In the genomic region with DNA sequence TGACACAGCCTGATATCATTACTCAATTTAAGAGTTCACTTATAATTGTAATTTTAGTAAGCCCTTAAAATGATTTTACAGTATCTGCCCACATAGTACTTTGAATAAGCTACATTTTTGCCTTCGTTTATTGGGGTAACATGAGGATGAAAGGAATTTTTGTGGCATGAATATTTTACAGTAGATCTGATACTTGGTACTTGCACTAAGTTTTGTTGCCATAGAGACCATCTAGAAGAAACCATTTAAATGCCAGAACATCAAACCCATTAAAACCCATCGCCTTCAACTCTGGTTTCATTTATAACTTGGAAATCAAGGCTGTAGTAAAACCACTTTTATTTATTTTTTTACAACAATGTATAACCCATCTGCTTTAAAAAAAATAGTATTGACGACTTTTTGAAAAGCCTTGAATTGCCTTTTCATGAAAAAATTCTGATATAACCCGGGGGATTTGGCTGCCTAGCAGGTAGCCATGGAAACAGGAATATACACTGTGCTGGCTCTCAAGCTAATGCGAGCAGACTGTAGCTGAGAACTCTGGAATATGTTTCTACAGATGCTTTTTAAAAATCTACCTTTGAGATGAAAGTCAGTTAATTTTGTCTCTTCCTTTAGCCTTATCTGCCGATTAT, we compare ENCODE assay signal across 11 mouse cellular contexts.
A peak's percentile ranks its signal among the peaks of the same experiment; 100 is the strongest.
DNase-seq lines count a peak whose midpoint lies in the region; ATAC-seq and TF ChIP-seq lines count a peak whose summit lies in the region.
"Had no signal": no experiment of that assay in that cellular context is flagged by ENCODE, and none has a peak within 500 bp of the region (broad histone marks: within the 10 kb centered on the region; RNA-seq: fewer than 3 reads in every experiment).

No protein-coding gene starts in this region.

- no peaks in the 10 kb centered on the region for H3K36me3 ChIP-seq in hindbrain, embryonic 15.5 days
- H3K36me3 ChIP-seq in midbrain, embryonic 12.5 days = no peaks in the 10 kb centered on the region
- H3K36me3 ChIP-seq: liver, embryonic 15.5 days had no signal

- H3K9ac ChIP-seq in hindbrain, embryonic 15.5 days = no peak overlapping the region
- H3K9ac ChIP-seq in midbrain, embryonic 12.5 days (replicated peaks) = no peak overlapping the region
- H3K9ac ChIP-seq: liver, embryonic 15.5 days had no signal

- peak; percentile 34 for DNase-seq in heart, adult 11 months
- DNase-seq in heart, postnatal 36 days = no peak
- DNase-seq in brain, adult 2 months (ENCODE audit: low read depth, low spot score) = peak; percentile 79
- no peak for DNase-seq in cerebellum, adult 2 months
- DNase-seq in urinary bladder, postnatal 25 days (ENCODE audit: low spot score) = no peak
- no peak for DNase-seq in cerebellum, adult 8-10 months
- DNase-seq: adrenal gland, postnatal 14 days; kidney, postnatal 25 days had no signal

- peaks cover 5% of the 10 kb centered on the region for H3K4me1 ChIP-seq in hindbrain, embryonic 15.5 days (replicated peaks)
- no peaks in the 10 kb centered on the region for H3K4me1 ChIP-seq in midbrain, embryonic 12.5 days
- no peaks in the 10 kb centered on the region for H3K4me1 ChIP-seq in cerebellum, adult 2 months (ENCODE audit: control insufficient read depth, insufficient read depth, low read length)
- H3K4me1 ChIP-seq: liver, embryonic 15.5 days had no signal

- peak overlapping the region; percentile 15; the same call in 1 of the 2 replicates for H3K4me2 ChIP-seq in hindbrain, embryonic 15.5 days
- no peak overlapping the region for H3K4me2 ChIP-seq in midbrain, embryonic 12.5 days (replicated peaks)
- H3K4me2 ChIP-seq: liver, embryonic 15.5 days had no signal

- ATAC-seq in hindbrain, embryonic 15.5 days (ENCODE audit: low FRiP score, low read depth) = peak; percentile 89
- ATAC-seq in midbrain, embryonic 12.5 days (ENCODE audit: low FRiP score, low read depth) = peak; percentile 71; the same call in 1 of the 2 replicates

- intact Hi-C loops in heart, postnatal 36 days (cut with DNase I) = no loop called here

- WGBS in hindbrain, embryonic 15.5 days = 38% methylated on average over 6 of the region's 6 CpGs
- WGBS in midbrain, embryonic 12.5 days = 59% methylated on average over 6 of the region's 6 CpGs
- 47% methylated on average over 6 of the region's 6 CpGs for WGBS in cerebellum, adult 2 months

- no peak for TF ChIP-seq POLR2A in cerebellum, adult 2 months (IDR thresholded peaks at IDR 0.05; ENCODE audit: borderline replicate concordance, insufficient read depth, low read length)

- no peaks in the 10 kb centered on the region for H3K9me3 ChIP-seq in hindbrain, embryonic 15.5 days
- H3K9me3 ChIP-seq in midbrain, embryonic 12.5 days = no peaks in the 10 kb centered on the region
- H3K9me3 ChIP-seq: liver, embryonic 15.5 days had no signal

- H3K27ac ChIP-seq in hindbrain, embryonic 15.5 days (replicated peaks) = no peak overlapping the region; the same call in 1 of the 2 replicates
- no peak overlapping the region for H3K27ac ChIP-seq in midbrain, embryonic 12.5 days (replicated peaks)
- H3K27ac ChIP-seq in cerebellum, adult 2 months (ENCODE audit: insufficient read depth, low read length) = no peak overlapping the region
- H3K27ac ChIP-seq: liver, embryonic 15.5 days had no signal

- no peak for TF ChIP-seq CTCF in cerebellum, adult 2 months (IDR thresholded peaks at IDR 0.05; ENCODE audit: borderline replicate concordance, insufficient read depth, low read depth, low read length)

- H3K27me3 ChIP-seq in hindbrain, embryonic 15.5 days = no peaks in the 10 kb centered on the region
- H3K27me3 ChIP-seq in midbrain, embryonic 12.5 days = no peaks in the 10 kb centered on the region
- no peaks in the 10 kb centered on the region for H3K27me3 ChIP-seq in cerebellum, adult 2 months (ENCODE audit: control insufficient read depth, insufficient read depth, low read length)
- H3K27me3 ChIP-seq: liver, embryonic 15.5 days had no signal

- no peak overlapping the region for H3K4me3 ChIP-seq in hindbrain, embryonic 15.5 days
- no peak overlapping the region for H3K4me3 ChIP-seq in midbrain, embryonic 12.5 days
- no peak overlapping the region for H3K4me3 ChIP-seq in cerebellum, adult 2 months (replicated peaks; ENCODE audit: insufficient read depth, low read depth, low read length)
- H3K4me3 ChIP-seq: liver, embryonic 15.5 days had no signal

Comparison
In these comparisons a context has a peak if more than half of its experiments do, and no peak if none do; other contexts are left out.
1. DNase-seq: peak in heart, adult 11 months (single experiment) and brain, adult 2 months (single experiment); none in heart, postnatal 36 days (0 of 2), cerebellum, adult 2 months (0 of 2), urinary bladder, postnatal 25 days (single experiment) and cerebellum, adult 8-10 months (single experiment).